Mouse (Mus musculus): Measurements from ENCODE around the gene Xlr3a. TPM values are rescaled to one million over a fixed set of nuclear protein-coding genes. Genes with fewer than 3 reads are reported as not detected.

Gene Xlr3a
- 0.19 TPM in 1 of 2 replicates, not detected in the other for polyA plus RNA-seq (2012; rRNA removed; ENCODE audit: low replicate concordance)

DNA sequence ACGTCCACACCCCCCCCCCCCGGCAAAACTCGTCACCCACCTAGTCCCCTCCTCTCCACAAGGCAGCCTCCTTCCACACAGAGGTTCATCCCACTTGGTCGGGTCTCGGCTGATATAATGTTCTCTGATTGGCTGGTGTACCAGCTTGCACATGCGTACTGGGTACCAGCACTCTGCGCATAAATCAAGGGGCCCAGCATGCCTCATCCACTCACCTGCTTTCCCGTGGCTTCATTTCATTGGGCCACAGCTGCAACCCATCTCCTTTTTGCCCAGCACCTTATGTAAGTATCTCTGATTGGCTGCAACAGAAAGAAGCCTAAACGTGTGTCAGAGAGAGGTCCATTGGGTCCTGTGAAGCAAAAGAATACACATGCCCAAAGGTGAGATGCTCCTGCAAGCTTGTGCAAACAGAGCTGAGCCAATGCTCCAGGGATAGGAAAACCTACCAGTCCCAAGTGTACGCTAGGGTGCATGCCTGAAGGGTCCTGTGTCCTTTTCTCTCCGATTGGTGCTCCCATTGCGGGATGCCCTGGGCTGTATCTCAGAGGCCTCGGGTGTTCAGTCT, at the start of gene Xlr3a:
Gene Xlr3a (minus strand): TSS at position 155 of the 568 bp plus-strand sequence.

DNA sequence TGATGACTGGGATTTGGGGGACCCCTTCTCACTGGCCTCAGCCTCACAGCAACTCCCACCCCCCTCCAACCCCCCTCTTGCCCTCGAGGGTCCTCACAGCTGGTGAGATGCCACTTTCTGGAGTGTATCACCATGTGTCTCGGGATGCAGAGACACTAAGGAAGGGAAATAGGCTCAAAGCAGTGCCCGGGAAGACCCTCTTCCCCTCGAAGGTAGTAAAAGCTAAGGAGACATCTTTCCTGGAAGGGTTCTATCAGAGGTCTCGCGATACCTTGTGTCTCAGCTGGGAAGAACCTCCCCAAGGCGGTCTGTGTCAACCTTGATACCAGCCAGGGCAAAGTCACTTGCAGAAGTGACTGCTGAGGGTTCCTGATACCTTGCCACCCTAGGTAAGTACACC, 19.9 kb upstream of the Xlr3a start, which contains the start of gene Gm14685:
Gene Gm14685 (plus strand): TSS at position 301 of the 400 bp plus-strand sequence.

DNA sequence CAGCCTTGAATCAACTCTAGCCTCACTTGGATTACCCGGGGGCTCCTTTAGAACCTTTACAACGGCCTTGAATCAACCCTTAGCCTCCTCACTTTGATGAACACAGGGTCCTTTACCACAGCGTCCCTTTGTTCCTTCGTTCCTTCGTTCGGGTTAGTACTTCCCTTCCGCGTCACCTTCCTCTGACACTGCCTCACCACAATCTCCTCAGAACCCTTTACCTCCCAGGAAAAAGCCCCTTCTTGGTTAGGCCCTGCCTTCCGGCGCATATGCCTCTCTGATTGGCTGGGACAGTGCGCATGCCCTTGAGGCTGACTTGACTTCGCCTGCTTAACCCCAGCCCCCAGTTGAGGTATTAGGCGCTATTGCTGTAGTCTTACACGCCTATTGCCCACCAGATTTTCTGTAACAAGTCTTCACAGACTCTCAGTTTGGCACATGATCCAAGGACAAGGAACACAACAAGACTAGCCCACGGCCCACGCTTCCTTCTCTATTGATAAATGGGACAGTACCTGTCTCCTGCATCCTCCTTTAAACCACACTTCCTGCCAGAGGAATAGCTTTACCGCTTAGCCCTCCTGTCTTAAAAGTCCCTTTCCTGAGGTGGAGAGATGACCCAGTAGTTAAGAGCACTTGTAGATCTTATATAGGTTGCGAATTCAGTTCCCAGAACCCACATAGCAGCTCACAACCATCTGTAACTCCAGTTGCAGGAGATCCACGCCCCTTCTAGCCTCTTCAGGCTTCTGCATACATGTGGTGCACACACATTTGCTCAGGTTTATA, 14.4 kb downstream of the Xlr3a start, which contains the start of gene Xlr4a:
Gene Xlr4a (minus strand): TSS at position 212 of the 789 bp plus-strand sequence.

DNA sequence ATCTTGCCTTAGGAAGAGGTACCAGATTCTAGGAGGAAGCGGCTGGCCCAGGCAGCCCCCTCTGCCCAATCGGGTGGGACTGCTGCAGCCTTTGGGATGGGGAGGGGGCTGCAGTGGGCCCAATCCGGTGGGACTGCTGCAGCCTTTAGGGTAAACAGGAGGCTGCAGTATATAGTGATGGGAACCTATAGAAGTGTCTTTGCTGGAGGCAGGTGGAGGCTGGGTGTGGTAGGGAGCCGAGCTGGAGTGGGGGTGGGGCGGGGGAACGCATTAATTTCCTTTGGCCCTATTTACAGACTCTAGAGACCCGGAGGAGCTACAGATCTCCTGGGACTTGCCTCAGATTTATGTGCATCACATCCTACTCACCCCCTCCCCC, 32.5 kb downstream of the Xlr3a start, which contains the start of gene Pnma3:
Gene Pnma3 (plus strand): TSS at position 373 of the 379 bp plus-strand sequence.

DNA sequence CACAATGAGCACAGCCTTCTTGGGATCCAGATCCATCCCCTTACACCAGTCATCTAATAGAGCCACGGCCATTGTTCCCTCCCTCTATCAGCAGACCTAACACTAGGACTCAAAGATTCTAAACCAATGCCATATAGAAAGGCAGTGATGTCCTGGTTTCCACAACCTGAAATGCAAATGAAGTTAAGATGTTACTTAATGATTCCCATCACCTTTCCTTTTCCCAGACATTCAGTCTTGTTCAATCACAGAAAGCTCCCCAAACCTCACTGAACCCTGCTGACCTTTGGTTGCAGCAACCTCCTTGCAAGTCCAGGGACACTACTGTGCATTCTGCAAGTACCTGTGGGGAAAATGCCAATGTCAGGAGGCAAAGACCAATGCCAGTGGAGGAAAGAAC, 59.9 kb downstream of the Xlr3a start, which contains the start of gene Pnma5:
Gene Pnma5 (minus strand): TSS at position 101 of the 400 bp plus-strand sequence.

Other genes starting within 250 kb of the Xlr3a start
- 2.6 and 9.7 TPM in 2 replicates for gene Cetn2, start 178.7 kb downstream of the Xlr3a start, polyA plus RNA-seq (2012; rRNA removed; ENCODE audit: low replicate concordance)
- 21.6 and 59.0 TPM in 2 replicates for gene Nsdhl, start 178.5 kb downstream of the Xlr3a start, polyA plus RNA-seq (2012; rRNA removed; ENCODE audit: low replicate concordance)
- 4.6 and 10.3 TPM in 2 replicates for gene Zfp185, start 109.8 kb downstream of the Xlr3a start, polyA plus RNA-seq (2012; rRNA removed; ENCODE audit: low replicate concordance)
- not detected in 2 replicates for gene Pnma5, start 60.0 kb downstream of the Xlr3a start, polyA plus RNA-seq (2012; rRNA removed; ENCODE audit: low replicate concordance)
- gene Pnma3, start 32.3 kb downstream of the Xlr3a start, polyA plus RNA-seq (2012; rRNA removed; ENCODE audit: low replicate concordance), result 0.03 TPM in 1 of 2 replicates, not detected in the other
- gene Xlr4a, start 14.6 kb downstream of the Xlr3a start, polyA plus RNA-seq (2012; rRNA removed; ENCODE audit: low replicate concordance), result 0.19 and 0.62 TPM in 2 replicates
- gene Gm14685, start 20.0 kb upstream of the Xlr3a start, polyA plus RNA-seq (2012; rRNA removed; ENCODE audit: low replicate concordance), result 0.07 and 0.17 TPM in 2 replicates
- gene Xlr5b, start 51.7 kb upstream of the Xlr3a start, polyA plus RNA-seq (2012; rRNA removed; ENCODE audit: low replicate concordance), result not detected in 2 replicates
- not detected in 2 replicates for gene DXBay18, start 52.4 kb upstream of the Xlr3a start, polyA plus RNA-seq (2012; rRNA removed; ENCODE audit: low replicate concordance)
- not detected in 2 replicates for gene Spin2d, start 79.9 kb upstream of the Xlr3a start, polyA plus RNA-seq (2012; rRNA removed; ENCODE audit: low replicate concordance)
- gene Xlr3b, start 95.1 kb upstream of the Xlr3a start, polyA plus RNA-seq (2012; rRNA removed; ENCODE audit: low replicate concordance), result 0.75 and 3.2 TPM in 2 replicates
- gene Xlr4b, start 117.2 kb upstream of the Xlr3a start, polyA plus RNA-seq (2012; rRNA removed; ENCODE audit: low replicate concordance), result 1.4 and 2.4 TPM in 2 replicates
- gene F8a, start 131.2 kb upstream of the Xlr3a start, polyA plus RNA-seq (2012; rRNA removed; ENCODE audit: low replicate concordance), result 10.8 and 30.5 TPM in 2 replicates
- gene Xlr4c, start 146.0 kb upstream of the Xlr3a start, polyA plus RNA-seq (2012; rRNA removed; ENCODE audit: low replicate concordance), result 0.72 and 1.3 TPM in 2 replicates
- gene Xlr3c, start 168.3 kb upstream of the Xlr3a start, polyA plus RNA-seq (2012; rRNA removed; ENCODE audit: low replicate concordance), result 0.13 TPM in 1 of 2 replicates, not detected in the other
- gene Xlr5a, start 195.9 kb upstream of the Xlr3a start, polyA plus RNA-seq (2012; rRNA removed; ENCODE audit: low replicate concordance), result not detected in 2 replicates
- gene Xlr5c, start 195.9 kb upstream of the Xlr3a start, polyA plus RNA-seq (2012; rRNA removed; ENCODE audit: low replicate concordance), result 0.17 and 0.26 TPM in 2 replicates
- gene Gm45015, start 239.7 kb upstream of the Xlr3a start, polyA plus RNA-seq (2012; rRNA removed; ENCODE audit: low replicate concordance), result 0.09 TPM in 1 of 2 replicates, not detected in the other
- gene Zfp275, start 245.5 kb upstream of the Xlr3a start, polyA plus RNA-seq (2012; rRNA removed; ENCODE audit: low replicate concordance), result 15.9 and 24.5 TPM in 2 replicates